Mouse (Mus musculus) C2C12 (cell line): ENCODE data around the gene Crabp2. TPM values are rescaled to one million over a fixed set of nuclear protein-coding genes. Genes with fewer than 3 reads are reported as not detected.

Source experiments
- H3K27me3 ChIP-seq: one replicate; pipeline ENCODE4 v1.6.1; 2011; ENCODE audit not compliant: control insufficient read depth, insufficient read depth, insufficient read length
- H3K36me3 ChIP-seq: one replicate; pipeline ENCODE4 v1.6.1; 2011; ENCODE audit not compliant: control insufficient read depth, insufficient read depth
- H3K4me3 ChIP-seq: one replicate; pipeline ENCODE4 v1.5.1; 2011; ENCODE audit warnings: mild to moderate bottlenecking, control low read depth; ENCODE audit not compliant: poor library complexity, insufficient read depth, severe bottlenecking
- H3K79me2 ChIP-seq: one replicate; pipeline ENCODE4 v1.6.1; 2011; ENCODE audit not compliant: control insufficient read depth, insufficient read depth
- H3K79me3 ChIP-seq: one replicate; pipeline ENCODE4 v1.6.1; 2011; ENCODE audit warnings: low read depth, control low read depth
- H3ac ChIP-seq: one replicate; pipeline ENCODE3; 2011; ENCODE audit warnings: low read depth; ENCODE audit not compliant: control insufficient read depth, insufficient read length
- CEBPB ChIP-seq: IDR thresholded peaks from one replicate; pipeline ENCODE4 v1.6.1; 2011; ENCODE audit warnings: low read depth, mild to moderate bottlenecking, control low read depth, moderate library complexity
- CTCF ChIP-seq: IDR thresholded peaks from one replicate; pipeline ENCODE4 v1.5.1; 2011; ENCODE audit not compliant: control insufficient read depth, insufficient read depth, insufficient read length
- FOSL1 ChIP-seq: IDR thresholded peaks from one replicate; pipeline ENCODE4 v1.8.0; 2011; ENCODE audit warnings: mild to moderate bottlenecking, low read length; ENCODE audit not compliant: poor library complexity, insufficient read depth, severe bottlenecking
- MAX ChIP-seq: IDR thresholded peaks from one replicate; pipeline ENCODE4 v1.6.1; 2011; ENCODE audit warnings: mild to moderate bottlenecking, control low read depth
- MYOD1 ChIP-seq: IDR thresholded peaks from one replicate; pipeline ENCODE4 v1.6.1; 2011; ENCODE audit warnings: low read depth; ENCODE audit not compliant: control insufficient read depth, insufficient read length
- MYOG ChIP-seq: IDR thresholded peaks from one replicate; pipeline ENCODE4 v1.6.1; 2011; ENCODE audit not compliant: control insufficient read depth, insufficient read length; ENCODE audit errors: extremely low read depth
- USF1 ChIP-seq: IDR thresholded peaks from one replicate; pipeline ENCODE4 v1.6.1; 2011; ENCODE audit warnings: low read depth, mild to moderate bottlenecking, control low read depth, moderate library complexity
- polyA plus RNA-seq: library from polyadenylated mRNA; unstranded; fragments of >200 nt; fragmentation: generic; extraction: Trizol; gene quantifications from one replicate; pipeline ENCODE4 v1.2.1, GENCODE M21; 2012; ENCODE audit warnings: missing spikeins

Gene Crabp2
- polyA plus RNA-seq, 1 experiment = 14.4 TPM

- H3K79me3 ChIP-seq = peaks cover 11% of the 10 kb centered on the region
- H3K36me3 ChIP-seq = peaks cover 65% of the 10 kb centered on the region
- H3K79me2 ChIP-seq = peaks cover 20% of the 10 kb centered on the region
- H3K4me3 ChIP-seq = no peak overlapping the region
- no peaks in the 10 kb centered on the region for H3K27me3 ChIP-seq
- no peak overlapping the region for H3ac ChIP-seq
- TF ChIP-seq USF1 = no peak
These were observed 6.0 kb upstream of the Crabp2 start for GRCm38 (mm10) chr3:87942471-87942870.

GRCm38 (mm10) chr3:87943586-87943985, 4.9 kb upstream of the Crabp2 start:
- Histone ChIP-seq H3K79me2 (peaks cover 9% of the 10 kb centered on the region), H3ac (no peak overlapping the region), H3K79me3 (peaks cover 2% of the 10 kb centered on the region), H3K36me3 (peaks cover 54% of the 10 kb centered on the region), H3K4me3 (no peak overlapping the region), H3K27me3 (no peaks in the 10 kb centered on the region)
- TF ChIP-seq CTCF (no peak), MAX (no peak), MYOG (no peak), CEBPB (no peak), MYOD1 (no peak), FOSL1 (no peak), USF1 (no peak)

GRCm38 (mm10) chr3:87944838-87945600, 3.4 kb upstream of the Crabp2 start:
- Histone ChIP-seq H3K36me3 (peaks cover 41% of the 10 kb centered on the region), H3K4me3 (no peak overlapping the region)

GRCm38 (mm10) chr3:87945781-87946540, 2.5 kb upstream of the Crabp2 start:
- H3K4me3 ChIP-seq = no peak overlapping the region
- H3K79me3 ChIP-seq = no peaks in the 10 kb centered on the region
- H3K27me3 ChIP-seq = no peaks in the 10 kb centered on the region
- H3K36me3 ChIP-seq = peaks cover 31% of the 10 kb centered on the region
- no peaks in the 10 kb centered on the region for H3K79me2 ChIP-seq
- H3ac ChIP-seq = no peak overlapping the region
- TF ChIP-seq FOSL1 = no peak
- TF ChIP-seq MAX = no peak
- no peak for TF ChIP-seq CEBPB
- no peak for TF ChIP-seq USF1
- no peak for TF ChIP-seq MYOD1
- TF ChIP-seq CTCF = no peak
- TF ChIP-seq MYOG = no peak

More at GRCm38 (mm10) chr3:87944838-87945600, 3.4 kb upstream of the Crabp2 start:
- H3K79me2 ChIP-seq = no peaks in the 10 kb centered on the region
- no peaks in the 10 kb centered on the region for H3K79me3 ChIP-seq
- H3K27me3 ChIP-seq = no peaks in the 10 kb centered on the region
- no peak overlapping the region for H3ac ChIP-seq
- TF ChIP-seq MYOG (no peak), MAX (no peak), FOSL1 (no peak), CTCF (no peak), CEBPB (no peak), MYOD1 (no peak)

GRCm38 (mm10) chr3:87946541-87946860, 2.0 kb upstream of the Crabp2 start:
- H3K79me2 ChIP-seq = no peaks in the 10 kb centered on the region
- no peaks in the 10 kb centered on the region for H3K27me3 ChIP-seq
- no peak overlapping the region for H3K4me3 ChIP-seq
- peaks cover 27% of the 10 kb centered on the region for H3K36me3 ChIP-seq
- H3K79me3 ChIP-seq = no peaks in the 10 kb centered on the region
- H3ac ChIP-seq = no peak overlapping the region
- no peak for TF ChIP-seq CTCF
- no peak for TF ChIP-seq MYOD1
- TF ChIP-seq USF1 = no peak
- TF ChIP-seq CEBPB = no peak
- TF ChIP-seq MAX = no peak
- no peak for TF ChIP-seq FOSL1
- no peak for TF ChIP-seq MYOG
